Mouse (Mus musculus) thymus, adult 2 months (tissue): ENCODE measurements around the gene Tnfrsf14. TPM values are rescaled to one million over a fixed set of nuclear protein-coding genes. Genes with fewer than 3 reads are reported as not detected.

Experiments used
- DNase-seq: peaks from one replicate; pipeline ENCODE4 v3.0.0; 2021
- H3K27ac ChIP-seq: fragments of 200-500 bp; 2 replicates; pipeline ENCODE4 v1.5.1; 2012; ENCODE audit warnings: low read length, control low read depth; ENCODE audit not compliant: control insufficient read depth, insufficient read depth
- H3K27me3 ChIP-seq: fragments of 200-500 bp; 2 replicates; pipeline ENCODE4 v1.6.1; 2012; ENCODE audit warnings: mild to moderate bottlenecking, low read length, moderate library complexity, mixed read lengths; ENCODE audit not compliant: control insufficient read depth, insufficient read depth
- H3K36me3 ChIP-seq: fragments of 200-500 bp; 2 replicates; pipeline ENCODE4 v1.6.1; 2012; ENCODE audit warnings: mild to moderate bottlenecking, low read length, moderate library complexity; ENCODE audit not compliant: control insufficient read depth, insufficient read depth
- H3K4me1 ChIP-seq: fragments of 200-500 bp; replicated peaks from 2 replicates; pipeline ENCODE4 v1.6.1; 2012; ENCODE audit warnings: low read length; ENCODE audit not compliant: control insufficient read depth, insufficient read depth
- H3K4me3 ChIP-seq: fragments of 200-500 bp; 2 replicates; pipeline ENCODE4 v1.5.1; 2012; ENCODE audit warnings: mild to moderate bottlenecking, low read length, control low read depth, moderate library complexity; ENCODE audit not compliant: control insufficient read depth, insufficient read depth
- CTCF ChIP-seq: fragments of 200-500 bp; IDR thresholded peaks from 2 replicates; pipeline ENCODE4 v1.5.1; 2012; ENCODE audit warnings: mild to moderate bottlenecking, control low read depth, low read length, moderate library complexity, borderline replicate concordance; ENCODE audit not compliant: control insufficient read depth, poor library complexity, insufficient read depth; ENCODE audit errors: extremely low read depth
- POLR2A ChIP-seq: fragments of 200-500 bp; IDR thresholded peaks from 2 replicates; pipeline ENCODE4 v1.6.1; 2012; ENCODE audit warnings: mild to moderate bottlenecking, low read length, control low read depth, moderate library complexity; ENCODE audit not compliant: control insufficient read depth, poor library complexity, insufficient read depth; ENCODE audit errors: extremely low read depth
- WGBS: fragments of 180-500 bp; shearing (Covaris S2); methylation state at CpG from one replicate; pipeline ENCODE4 v1.1.7; 2018; 5-methylcytosine and 5-hydroxymethylcytosine counted together
- polyA plus RNA-seq: library from polyadenylated mRNA; depleted of rRNA; stranded (reverse); fragments of >200 nt; gene quantifications from 2 replicates; pipeline ENCODE4 v1.2.3, GENCODE M21; 2012

Gene Tnfrsf14
- polyA plus RNA-seq, 1 experiment: 227 TPM

GRCm38 (mm10) chr4:154916662-154917061, 11.7 kb downstream of the Tnfrsf14 start:
- no peak for DNase-seq
- Histone ChIP-seq H3K27ac (no peak overlapping the region), H3K27me3 (no peaks in the 10 kb centered on the region), H3K36me3 (peaks cover 16% of the 10 kb centered on the region), H3K4me3 (no peak overlapping the region), H3K4me1 (peaks cover 4% of the 10 kb centered on the region; the same call in 1 of the 2 replicates)
- 81% methylated on average over 4 of the region's 4 CpGs for WGBS
- no peak for TF ChIP-seq POLR2A

- peaks cover 13% of the 10 kb centered on the region for H3K36me3 ChIP-seq
- no peak for DNase-seq
- TF ChIP-seq POLR2A: no peak
- TF ChIP-seq CTCF: no peak
- no peaks in the 10 kb centered on the region for H3K27me3 ChIP-seq
- H3K27ac ChIP-seq: no peak overlapping the region
- H3K4me3 ChIP-seq: no peak overlapping the region
- peaks cover 4% of the 10 kb centered on the region; the same call in 1 of the 2 replicates for H3K4me1 ChIP-seq
- WGBS: 29% methylated on average over 10 of the region's 10 CpGs
Observed at GRCm38 (mm10) chr4:154915286-154915685, 13.1 kb downstream of the Tnfrsf14 start.

GRCm38 (mm10) chr4:154914707-154915106, 13.7 kb downstream of the Tnfrsf14 start:
- no peak overlapping the region for H3K27ac ChIP-seq
- peaks cover 13% of the 10 kb centered on the region for H3K36me3 ChIP-seq
- 94% methylated on average over 3 of the region's 3 CpGs for WGBS
- peaks cover 4% of the 10 kb centered on the region; the same call in 1 of the 2 replicates for H3K4me1 ChIP-seq
- TF ChIP-seq POLR2A (no peak), CTCF (no peak)
- no peaks in the 10 kb centered on the region for H3K27me3 ChIP-seq
- H3K4me3 ChIP-seq: no peak overlapping the region
- DNase-seq: no peak

- no peak for DNase-seq
- no peak for TF ChIP-seq CTCF
- TF ChIP-seq POLR2A: no peak
- WGBS: over 99% methylated on average over 4 of the region's 4 CpGs
- Histone ChIP-seq H3K27ac (no peak overlapping the region), H3K27me3 (no peaks in the 10 kb centered on the region), H3K4me1 (peaks cover 4% of the 10 kb centered on the region; the same call in 1 of the 2 replicates), H3K4me3 (no peak overlapping the region), H3K36me3 (peaks cover 13% of the 10 kb centered on the region)
Observed at GRCm38 (mm10) chr4:154914252-154914651, 14.1 kb downstream of the Tnfrsf14 start.

- H3K4me3 ChIP-seq: no peak overlapping the region
- no peak for TF ChIP-seq POLR2A
- no peak for TF ChIP-seq CTCF
- no peak for DNase-seq
- no peaks in the 10 kb centered on the region for H3K27me3 ChIP-seq
- H3K4me1 ChIP-seq: peaks cover 4% of the 10 kb centered on the region; the same call in 1 of the 2 replicates
- 95% methylated on average over 3 of the region's 3 CpGs for WGBS
- H3K36me3 ChIP-seq: peaks cover 13% of the 10 kb centered on the region
- no peak overlapping the region for H3K27ac ChIP-seq
Observed at GRCm38 (mm10) chr4:154913845-154914244, 14.5 kb downstream of the Tnfrsf14 start.

- H3K4me3 ChIP-seq: no peak overlapping the region
- 82% methylated on average over 2 of the region's 2 CpGs for WGBS
Observed at GRCm38 (mm10) chr4:154911644-154912043, 16.7 kb downstream of the Tnfrsf14 start.

GRCm38 (mm10) chr4:154910606-154911522, 17.5 kb downstream of the Tnfrsf14 start:
- Histone ChIP-seq H3K27ac (peak overlapping the region; percentile 13; the same call in 1 of the 2 replicates), H3K36me3 (no peaks in the 10 kb centered on the region), H3K27me3 (no peaks in the 10 kb centered on the region), H3K4me1 (peaks cover 6% of the 10 kb centered on the region; the same call in 1 of the 2 replicates), H3K4me3 (no peak overlapping the region)
- TF ChIP-seq CTCF (no peak), POLR2A (no peak)
- DNase-seq: no peak
- WGBS: 68% methylated on average over 15 of the region's 15 CpGs

More at GRCm38 (mm10) chr4:154911644-154912043, 16.7 kb downstream of the Tnfrsf14 start:
- TF ChIP-seq CTCF (no peak), POLR2A (no peak)
- H3K36me3 ChIP-seq: no peaks in the 10 kb centered on the region
- no peaks in the 10 kb centered on the region for H3K27me3 ChIP-seq
- H3K27ac ChIP-seq: no peak overlapping the region
- no peak for DNase-seq
- peaks cover 6% of the 10 kb centered on the region; the same call in 1 of the 2 replicates for H3K4me1 ChIP-seq
